13 mouse cellular contexts compared by ENCODE assay signal in genomic region chr1:84549367-84550064, GRCm38 (mm10).
A peak's percentile ranks its signal among the peaks of the same experiment; 100 is the strongest.
DNase-seq lines count a peak whose midpoint lies in the region; ATAC-seq and TF ChIP-seq lines count a peak whose summit lies in the region.
"Had no signal": no experiment of that assay in that cellular context is flagged by ENCODE, and none has a peak within 500 bp of the region (broad histone marks: within the 10 kb centered on the region; RNA-seq: fewer than 3 reads in every experiment).

No protein-coding gene starts in this region.

- H3K9ac ChIP-seq in heart, postnatal 0 days (replicated peaks; ENCODE audit: low read depth, low read length): no peak overlapping the region
- H3K9ac ChIP-seq in heart, embryonic 12.5 days: no peak overlapping the region
- H3K9ac ChIP-seq: liver, embryonic 14.5 days had no signal

- peak overlapping the region; percentile 14; the same call in 1 of the 2 replicates for H3K27ac ChIP-seq in heart, postnatal 0 days (ENCODE audit: low read depth)
- no peak overlapping the region for H3K27ac ChIP-seq in heart, embryonic 12.5 days (ENCODE audit: poor library complexity, severe bottlenecking)
- no peak overlapping the region for H3K27ac ChIP-seq in embryonic facial prominence, embryonic 10.5 days (replicated peaks)
- H3K27ac ChIP-seq in limb, embryonic 10.5 days: no peak overlapping the region
- H3K27ac ChIP-seq: liver, embryonic 14.5 days had no signal

- H3K36me3 ChIP-seq in heart, postnatal 0 days (replicated peaks; ENCODE audit: control insufficient read depth, insufficient read depth, low read length): no peaks in the 10 kb centered on the region
- no peaks in the 10 kb centered on the region for H3K36me3 ChIP-seq in heart, embryonic 12.5 days
- no peaks in the 10 kb centered on the region for H3K36me3 ChIP-seq in embryonic facial prominence, embryonic 10.5 days (replicated peaks)
- H3K36me3 ChIP-seq in limb, embryonic 10.5 days: no peaks in the 10 kb centered on the region

- no peak overlapping the region for H3K4me2 ChIP-seq in heart, postnatal 0 days (ENCODE audit: low read depth, low read length)
- no peak overlapping the region for H3K4me2 ChIP-seq in heart, embryonic 12.5 days

- H3K4me1 ChIP-seq in heart, postnatal 0 days (ENCODE audit: control insufficient read depth, insufficient read depth): 0 out of 2 replicates have a peak, but pooled peaks cover 5% of the 10 kb centered on the region
- no peaks in the 10 kb centered on the region for H3K4me1 ChIP-seq in heart, embryonic 12.5 days (replicated peaks)
- no peaks in the 10 kb centered on the region for H3K4me1 ChIP-seq in embryonic facial prominence, embryonic 10.5 days
- H3K4me1 ChIP-seq in limb, embryonic 10.5 days: peaks cover 3% of the 10 kb centered on the region; the same call in 1 of the 2 replicates
- H3K4me1 ChIP-seq: megakaryocyte, embryonic 14.5 days had no signal

- 23% methylated on average over 2 of the region's 2 CpGs for WGBS in heart, postnatal 0 days
- 21% methylated on average over 2 of the region's 2 CpGs for WGBS in heart, embryonic 12.5 days
- WGBS in embryonic facial prominence, embryonic 10.5 days: 18% methylated on average over 2 of the region's 2 CpGs
- WGBS in limb, embryonic 10.5 days: 14% methylated on average over 2 of the region's 2 CpGs

- peaks cover 3% of the 10 kb centered on the region for H3K9me3 ChIP-seq in heart, postnatal 0 days (replicated peaks; ENCODE audit: control insufficient read depth, low read length)
- no peaks in the 10 kb centered on the region for H3K9me3 ChIP-seq in heart, embryonic 12.5 days (replicated peaks)
- H3K9me3 ChIP-seq in embryonic facial prominence, embryonic 10.5 days: no peaks in the 10 kb centered on the region
- no peaks in the 10 kb centered on the region for H3K9me3 ChIP-seq in limb, embryonic 10.5 days (replicated peaks)

- TF ChIP-seq CTCF in heart, postnatal 0 days (IDR thresholded peaks at IDR 0.05; ENCODE audit: low read depth): no peak

- DNase-seq in heart, postnatal 0 days (ENCODE audit: low spot score): no peak
- DNase-seq in ES-CJ7 (ENCODE audit: low read depth, low spot score): peak; percentile 28
- peak; percentile 15 for DNase-seq in embryonic facial prominence, embryonic 10.5 days (ENCODE audit: low spot score)
- peak; percentile 39 for DNase-seq in limb, embryonic 10.5 days (ENCODE audit: low spot score)
- DNase-seq in T-cell, adult 2 months (ENCODE audit: low spot score): no peak
- no peak for DNase-seq in frontal cortex, postnatal 10 days (ENCODE audit: low spot score in 2 of 2)
- no peak for DNase-seq in MN1 (ENCODE audit: low spot score)
- DNase-seq: cerebellum, adult 9-11 months; gastrocnemius, postnatal 36 days had no signal

- TF ChIP-seq EP300 in heart, postnatal 0 days (IDR thresholded peaks at IDR 0.05; ENCODE audit: low read depth): no peak

- no peak overlapping the region for H3K4me3 ChIP-seq in heart, postnatal 0 days (ENCODE audit: low read depth, low read length)
- H3K4me3 ChIP-seq in heart, embryonic 12.5 days: no peak overlapping the region
- H3K4me3 ChIP-seq in embryonic facial prominence, embryonic 10.5 days: no peak overlapping the region
- no peak overlapping the region for H3K4me3 ChIP-seq in limb, embryonic 10.5 days
- H3K4me3 ChIP-seq: erythroblast, embryonic 14.5 days; megakaryocyte, embryonic 14.5 days had no signal

- no peak for ATAC-seq in heart, postnatal 0 days (ENCODE audit: insufficient read depth, low read depth)
- no peak for ATAC-seq in heart, embryonic 12.5 days (ENCODE audit: insufficient number of reproducible peaks, low FRiP score)

- H3K27me3 ChIP-seq in heart, postnatal 0 days (ENCODE audit: control insufficient read depth, insufficient read depth, low read length): no peaks in the 10 kb centered on the region
- no peaks in the 10 kb centered on the region for H3K27me3 ChIP-seq in heart, embryonic 12.5 days (replicated peaks)
- H3K27me3 ChIP-seq in embryonic facial prominence, embryonic 10.5 days (replicated peaks; ENCODE audit: low read depth, poor library complexity, severe bottlenecking): no peaks in the 10 kb centered on the region
- H3K27me3 ChIP-seq in limb, embryonic 10.5 days (ENCODE audit: low read depth, poor library complexity, severe bottlenecking): peaks cover 8% of the 10 kb centered on the region; the same call in 1 of the 2 replicates
- H3K27me3 ChIP-seq: megakaryocyte, embryonic 14.5 days had no signal

Comparison
In these comparisons a context has a peak if more than half of its experiments do, and no peak if none do; other contexts are left out.
1. DNase-seq: peak in ES-CJ7 (single experiment), embryonic facial prominence, embryonic 10.5 days (single experiment) and limb, embryonic 10.5 days (single experiment); none in heart, postnatal 0 days (single experiment), T-cell, adult 2 months (single experiment), frontal cortex, postnatal 10 days (0 of 2) and MN1 (single experiment).